Mouse (Mus musculus) liver, postnatal 0 days (tissue): ENCODE results near the gene Ddr1.

Experiments
- CTCF ChIP-seq: sonication (generic); IDR thresholded peaks from 2 replicates; pipeline ENCODE4 v1.5.1; 2016; ENCODE audit warnings: antibody characterized with exemption, low read depth
- EP300 ChIP-seq: IDR thresholded peaks from 2 replicates; pipeline ENCODE4 v1.6.1; 2016; ENCODE audit warnings: antibody characterized with exemption, low read depth, mild to moderate bottlenecking

DNA sequence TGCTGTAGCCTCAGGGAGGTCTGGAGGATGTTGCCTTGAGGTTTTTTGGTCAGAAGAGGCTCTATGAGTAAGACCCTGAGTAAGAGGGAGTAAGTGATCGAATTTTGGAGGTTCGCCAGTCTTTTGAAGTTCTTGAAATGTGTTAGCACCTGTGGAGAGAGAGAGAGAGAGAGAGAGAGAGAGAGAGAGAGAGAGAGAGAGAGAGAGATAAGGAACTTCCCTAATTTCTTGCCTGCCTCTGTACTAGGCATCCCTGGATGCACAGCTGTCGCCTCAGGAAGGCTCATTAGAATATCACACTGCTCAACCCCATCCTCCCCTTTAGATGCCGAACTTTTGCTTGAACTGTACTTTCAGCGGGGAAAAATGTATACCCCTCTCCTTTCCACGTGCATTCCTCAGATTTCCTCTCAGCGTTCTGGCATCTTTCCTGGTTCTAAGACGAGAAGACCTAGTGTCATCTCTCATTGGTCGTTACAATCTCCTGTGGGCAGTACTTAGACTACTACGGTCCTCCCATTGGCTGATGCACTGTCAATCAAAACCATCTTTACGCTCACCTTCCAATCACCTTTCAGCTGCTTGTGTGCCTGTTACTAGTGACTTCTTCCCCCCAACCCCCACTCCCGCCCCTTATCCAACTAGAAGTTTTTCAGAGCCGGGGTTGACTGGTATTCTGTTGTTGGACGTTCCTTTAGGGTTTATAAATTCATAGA lies 65.8 kb downstream of the Ddr1 start:
- TF ChIP-seq CTCF: no peak
- no peak for TF ChIP-seq EP300
